Mouse (Mus musculus): ENCODE results near the gene Jund.

GRCm38 (mm10) chr8:70738211-70738610 lies 39.5 kb downstream of the Jund start:
- TF ChIP-seq CTCF (IDR thresholded peaks at IDR 0.05; ENCODE audit: low read depth) (no peak), EP300 (IDR thresholded peaks at IDR 0.05; ENCODE audit: low read depth) (no peak)
